Mouse (Mus musculus): ENCODE measurements at regions not wholly inside any gene's neighbourhood (a gene's known extent, or its start where the extent isn't known, plus 50 kb on each side); places are given as distances from the start of the nearest gene placed in this dataset.

- TF ChIP-seq EP300 (IDR thresholded peaks at IDR 0.05; ENCODE audit: low read depth) (no peak), CTCF (IDR thresholded peaks at IDR 0.05; ENCODE audit: low read depth) (no peak)
Observed at GRCm38 (mm10) chr16:86015336-86015735, 113.7 kb upstream of the Adamts5 start.

Measured in liver, postnatal 0 days (tissue).